Mouse (Mus musculus): ENCODE results near the gene Psma7.

The Psma7 gene

GRCm38 (mm10) chr2:180042858-180043515, 754 bp upstream of the Psma7 start:
- no peak for DNase-seq (ENCODE audit: low spot score)

GRCm38 (mm10) chr2:180041577-180042255, 517 bp downstream of the Psma7 start:
- DNase-seq (ENCODE audit: low spot score): no peak

- DNase-seq (ENCODE audit: low spot score): no peak
These were observed 1.8 kb downstream of the Psma7 start for GRCm38 (mm10) chr2:180040406-180040805.

- no peak for DNase-seq (ENCODE audit: low spot score)
These were observed 7.5 kb downstream of the Psma7 start for GRCm38 (mm10) chr2:180034753-180035152.

GRCm38 (mm10) chr2:180033956-180034355, 8.3 kb downstream of the Psma7 start:
- DNase-seq (ENCODE audit: low spot score): no peak

- DNase-seq (ENCODE audit: low spot score): no peak
These were observed 9.3 kb downstream of the Psma7 start for GRCm38 (mm10) chr2:180032925-180033324.

GRCm38 (mm10) chr2:180031270-180031669, 11.0 kb downstream of the Psma7 start:
- no peak for DNase-seq (ENCODE audit: low spot score)

GRCm38 (mm10) chr2:180027768-180028167, 14.5 kb downstream of the Psma7 start:
- no peak for DNase-seq (ENCODE audit: low spot score)

GRCm38 (mm10) chr2:180025861-180026200, 16.4 kb downstream of the Psma7 start:
- no peak for DNase-seq (ENCODE audit: low spot score)

- no peak for DNase-seq (ENCODE audit: low spot score)
These were observed 16.9 kb downstream of the Psma7 start for GRCm38 (mm10) chr2:180025135-180025860.

GRCm38 (mm10) chr2:180024401-180025098, 17.7 kb downstream of the Psma7 start, which contains the start of gene Lsm14b:
TSS of gene Lsm14b (plus strand) at chr2:180024987.
- peak; percentile 92 for DNase-seq (ENCODE audit: low spot score)

GRCm38 (mm10) chr2:180022751-180023150, 19.5 kb downstream of the Psma7 start:
- DNase-seq (ENCODE audit: low spot score): no peak

- no peak for DNase-seq (ENCODE audit: low spot score)
These were observed 21.3 kb downstream of the Psma7 start for GRCm38 (mm10) chr2:180020919-180021318.

GRCm38 (mm10) chr2:180020091-180020661, 22.1 kb downstream of the Psma7 start:
- DNase-seq (ENCODE audit: low spot score): no peak

- no peak for DNase-seq (ENCODE audit: low spot score)
These were observed 23.7 kb downstream of the Psma7 start for GRCm38 (mm10) chr2:180018573-180018972.

GRCm38 (mm10) chr2:180017632-180018031, 24.6 kb downstream of the Psma7 start:
- no peak for DNase-seq (ENCODE audit: low spot score)

- no peak for DNase-seq (ENCODE audit: low spot score)
These were observed 28.5 kb downstream of the Psma7 start for GRCm38 (mm10) chr2:180013686-180014085.

- DNase-seq (ENCODE audit: low spot score): no peak
These were observed 30.9 kb downstream of the Psma7 start for GRCm38 (mm10) chr2:180011370-180011769.

- DNase-seq (ENCODE audit: low spot score): no peak
These were observed 31.5 kb downstream of the Psma7 start for GRCm38 (mm10) chr2:180010686-180011085.

- DNase-seq (ENCODE audit: low spot score): no peak
These were observed 35.7 kb downstream of the Psma7 start for GRCm38 (mm10) chr2:180006352-180007017.

GRCm38 (mm10) chr2:180005656-180006351, 36.4 kb downstream of the Psma7 start:
- no peak for DNase-seq (ENCODE audit: low spot score)
